Mouse (Mus musculus) heart, adult 2 months (tissue): ENCODE data around the gene Col4a2. TPM values are rescaled to one million over a fixed set of nuclear protein-coding genes. Genes with fewer than 3 reads are reported as not detected.

ENCODE experiments used
- DNase-seq, 2 experiments: peaks; one replicate each; pipeline ENCODE4 v3.0.0; 2021
- H3K27ac ChIP-seq: fragments of 200-600 bp; 2 replicates; pipeline ENCODE4 v1.8.1; 2022
- H3K27me3 ChIP-seq: fragments of 200-500 bp; 2 replicates; pipeline ENCODE4 v1.6.1; 2012; ENCODE audit warnings: mild to moderate bottlenecking, low read length, inconsistent platforms, mixed read lengths; ENCODE audit not compliant: control insufficient read depth, insufficient read depth
- H3K36me3 ChIP-seq: fragments of 200-500 bp; 2 replicates; pipeline ENCODE4 v1.6.1; 2012; ENCODE audit warnings: low read length, inconsistent platforms; ENCODE audit not compliant: control insufficient read depth, insufficient read depth
- H3K4me1 ChIP-seq: fragments of 200-500 bp; 2 replicates; pipeline ENCODE4 v1.6.1; 2011; ENCODE audit warnings: low read length; ENCODE audit not compliant: control insufficient read depth, insufficient read depth
- H3K4me3 ChIP-seq: fragments of 200-600 bp; 2 replicates; pipeline ENCODE4 v1.8.1; 2022
- H3K79me2 ChIP-seq: fragments of 200-500 bp; replicated peaks from 2 replicates; pipeline ENCODE4 v1.6.1; 2012; ENCODE audit warnings: mild to moderate bottlenecking, inconsistent platforms, low read length, moderate library complexity, mixed read lengths; ENCODE audit not compliant: control insufficient read depth, insufficient read depth
- H3K9ac ChIP-seq: fragments of 200-500 bp; 2 replicates; pipeline ENCODE4 v1.6.1; 2012; ENCODE audit warnings: low read depth, mild to moderate bottlenecking, control low read depth, inconsistent platforms, low read length, mixed read lengths
- CTCF ChIP-seq: fragments of 200-600 bp; IDR thresholded peaks from 2 replicates; pipeline ENCODE4 v1.8.1; 2022; ENCODE audit warnings: antibody characterized with exemption, mild to moderate bottlenecking, moderate library complexity
- EP300 ChIP-seq: fragments of 200-500 bp; IDR thresholded peaks from 2 replicates; pipeline ENCODE4 v1.6.1; 2011; ENCODE audit warnings: low read depth, low read length, control low read depth; ENCODE audit not compliant: insufficient read depth
- POLR2A ChIP-seq: fragments of 200-500 bp; IDR thresholded peaks from 2 replicates; pipeline ENCODE4 v1.6.1; 2011; ENCODE audit warnings: mild to moderate bottlenecking, low read depth, low read length, control low read depth; ENCODE audit not compliant: insufficient read depth
- WGBS: fragments of 180-500 bp; shearing (Covaris S2); methylation state at CpG from one replicate; pipeline ENCODE4 v1.1.7; 2018; 5-methylcytosine and 5-hydroxymethylcytosine counted together
- intact Hi-C: fragments of 180-260 bp; cut with DNase I; formaldehyde crosslinking; loops from one replicate; pipeline ENCODE4 v1.15.1; 2025
- polyA plus RNA-seq: library from polyadenylated mRNA; depleted of rRNA; stranded (reverse); fragments of >200 nt; gene quantifications from 2 replicates; pipeline ENCODE4 v1.2.3, GENCODE M21; 2012
- total RNA-seq, 2 experiments: library from RNA; stranded (reverse); gene quantifications; 2 replicates each; pipeline ENCODE4 v1.2.3; 2021

Gene Col4a2
- total and polyA plus RNA-seq, 3 experiments: 104 to 172 (median 139) TPM

GRCm38 (mm10) chr8:11421968-11422367, 109.4 kb downstream of the Col4a2 start:
- Histone ChIP-seq H3K4me1 (peaks cover 1% of the 10 kb centered on the region; the same call in 1 of the 2 replicates), H3K27me3 (no peaks in the 10 kb centered on the region), H3K9ac (no peak overlapping the region), H3K36me3 (peaks cover 4% of the 10 kb centered on the region), H3K27ac (no peak overlapping the region), H3K79me2 (0 out of 2 replicates have a peak, but pooled peaks cover 1% of the 10 kb centered on the region), H3K4me3 (no peak overlapping the region)
- intact Hi-C loops: loop anchor here (1.0 kb wide), 1 partner anchor 169 kb away; no protein-coding TSS in a partner anchor
- WGBS: 58% methylated on average over 6 of the region's 6 CpGs
- DNase-seq: no peak
- TF ChIP-seq POLR2A: no peak
- TF ChIP-seq CTCF: no peak
- no peak for TF ChIP-seq EP300

GRCm38 (mm10) chr8:11423091-11423490, 110.5 kb downstream of the Col4a2 start:
- no peaks in the 10 kb centered on the region for H3K36me3 ChIP-seq
- 76% methylated on average over 7 of the region's 7 CpGs for WGBS
- H3K9ac ChIP-seq: no peak overlapping the region
- TF ChIP-seq CTCF (peak; percentile 54), EP300 (no peak)
- no peak for DNase-seq
- H3K79me2 ChIP-seq: 0 out of 2 replicates have a peak, but pooled peaks cover 1% of the 10 kb centered on the region
- H3K27ac ChIP-seq: no peak overlapping the region
- intact Hi-C loops: no loop called here
- no peaks in the 10 kb centered on the region for H3K27me3 ChIP-seq
- no peak overlapping the region for H3K4me3 ChIP-seq
- H3K4me1 ChIP-seq: peaks cover 1% of the 10 kb centered on the region; the same call in 1 of the 2 replicates

DNA sequence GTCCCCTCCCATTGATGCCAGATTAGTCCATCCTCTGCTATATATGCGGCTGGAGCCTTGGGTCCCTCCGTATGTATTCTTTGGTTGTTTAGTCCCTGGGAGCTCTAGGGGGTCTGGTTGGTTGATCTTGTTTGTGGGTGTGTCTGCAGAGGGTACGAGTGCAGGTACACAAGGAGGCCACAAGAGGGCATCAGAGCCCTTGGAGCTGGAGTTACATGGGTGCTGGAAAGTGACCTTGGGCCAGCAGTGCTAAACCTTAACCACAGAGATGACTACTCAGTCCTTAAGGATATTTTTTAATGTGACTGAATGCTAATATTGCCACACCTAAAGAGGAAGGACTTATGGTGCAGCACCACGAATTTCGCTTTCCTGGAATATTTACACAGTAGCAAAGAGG, 118.1 kb downstream of the Col4a2 start:
- intact Hi-C loops: loop anchor here (2.0 kb wide), 1 partner anchor 56 kb away; no protein-coding TSS in a partner anchor
- Histone ChIP-seq H3K79me2 (no peaks in the 10 kb centered on the region), H3K27ac (no peak overlapping the region), H3K9ac (no peak overlapping the region), H3K36me3 (no peaks in the 10 kb centered on the region), H3K27me3 (no peaks in the 10 kb centered on the region), H3K4me3 (no peak overlapping the region), H3K4me1 (no peaks in the 10 kb centered on the region)
- no peak for DNase-seq
- WGBS: 73% methylated on average over 5 of the region's 5 CpGs
- TF ChIP-seq POLR2A (no peak), EP300 (no peak), CTCF (peak; percentile 80)

GRCm38 (mm10) chr8:11437862-11438261, 125.3 kb downstream of the Col4a2 start:
- Histone ChIP-seq H3K27me3 (no peaks in the 10 kb centered on the region), H3K9ac (no peak overlapping the region), H3K27ac (no peak overlapping the region), H3K36me3 (no peaks in the 10 kb centered on the region), H3K4me3 (no peak overlapping the region), H3K79me2 (no peaks in the 10 kb centered on the region), H3K4me1 (no peaks in the 10 kb centered on the region; the same call in 1 of the 2 replicates)
- intact Hi-C loops: no loop called here
- 79% methylated on average over 12 of the region's 12 CpGs for WGBS
- DNase-seq: no peak
- TF ChIP-seq EP300 (no peak), POLR2A (no peak), CTCF (no peak)

DNA sequence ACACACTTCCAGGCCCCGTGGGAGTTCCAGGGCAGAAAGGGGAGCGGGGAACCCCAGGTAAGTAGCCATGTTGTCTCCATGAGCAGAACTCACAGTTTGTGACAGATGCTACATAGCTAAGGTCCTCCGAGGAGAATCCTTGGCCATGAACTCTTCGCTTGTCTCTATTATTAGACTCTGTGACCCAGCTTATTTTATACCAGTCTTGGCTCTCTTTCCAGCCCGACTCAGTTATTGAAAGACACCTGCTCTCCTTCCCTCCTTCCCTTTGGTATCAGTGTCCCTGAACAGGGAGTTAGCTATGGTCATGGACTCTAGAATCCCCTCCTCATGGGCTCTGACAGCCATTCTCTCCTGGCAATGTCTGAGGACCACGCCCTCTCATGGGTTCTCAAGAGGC, 128.7 kb downstream of the Col4a2 start:
- 69% methylated on average over 6 of the region's 6 CpGs for WGBS
- H3K4me1 ChIP-seq: no peaks in the 10 kb centered on the region; the same call in 1 of the 2 replicates
- peak overlapping the region; percentile 56 for H3K27ac ChIP-seq
- no peaks in the 10 kb centered on the region for H3K36me3 ChIP-seq
- intact Hi-C loops: loop anchor here (5.0 kb wide), 1 partner anchor 161 kb away; no protein-coding TSS in a partner anchor
- no peak for DNase-seq
- no peak overlapping the region for H3K4me3 ChIP-seq
- TF ChIP-seq CTCF (no peak), EP300 (no peak), POLR2A (no peak)
- no peaks in the 10 kb centered on the region for H3K27me3 ChIP-seq
- no peaks in the 10 kb centered on the region for H3K79me2 ChIP-seq
- H3K9ac ChIP-seq: no peak overlapping the region

GRCm38 (mm10) chr8:11443611-11444010, 131.0 kb downstream of the Col4a2 start:
- intact Hi-C loops: loop anchor here (5.0 kb wide), 1 partner anchor 159 kb away; no protein-coding TSS in a partner anchor

More at GRCm38 (mm10) chr8:11443611-11444010, 131.0 kb downstream of the Col4a2 start:
- Histone ChIP-seq H3K79me2 (no peaks in the 10 kb centered on the region), H3K9ac (no peak overlapping the region), H3K27me3 (no peaks in the 10 kb centered on the region), H3K4me1 (no peaks in the 10 kb centered on the region; the same call in 1 of the 2 replicates), H3K36me3 (no peaks in the 10 kb centered on the region), H3K4me3 (no peak overlapping the region), H3K27ac (no peak overlapping the region)
- TF ChIP-seq POLR2A: no peak
- no peak for TF ChIP-seq CTCF
- TF ChIP-seq EP300: no peak
- WGBS: 75% methylated on average over 9 of the region's 9 CpGs
- DNase-seq: no peak
